Mouse (Mus musculus): ENCODE measurements around the gene Ptgis. TPM values are rescaled to one million over a fixed set of nuclear protein-coding genes. Genes with fewer than 3 reads are reported as not detected.

Gene Ptgis
- polyA plus RNA-seq, 1 experiment from 2014 or later = 0.13 TPM

DNA sequence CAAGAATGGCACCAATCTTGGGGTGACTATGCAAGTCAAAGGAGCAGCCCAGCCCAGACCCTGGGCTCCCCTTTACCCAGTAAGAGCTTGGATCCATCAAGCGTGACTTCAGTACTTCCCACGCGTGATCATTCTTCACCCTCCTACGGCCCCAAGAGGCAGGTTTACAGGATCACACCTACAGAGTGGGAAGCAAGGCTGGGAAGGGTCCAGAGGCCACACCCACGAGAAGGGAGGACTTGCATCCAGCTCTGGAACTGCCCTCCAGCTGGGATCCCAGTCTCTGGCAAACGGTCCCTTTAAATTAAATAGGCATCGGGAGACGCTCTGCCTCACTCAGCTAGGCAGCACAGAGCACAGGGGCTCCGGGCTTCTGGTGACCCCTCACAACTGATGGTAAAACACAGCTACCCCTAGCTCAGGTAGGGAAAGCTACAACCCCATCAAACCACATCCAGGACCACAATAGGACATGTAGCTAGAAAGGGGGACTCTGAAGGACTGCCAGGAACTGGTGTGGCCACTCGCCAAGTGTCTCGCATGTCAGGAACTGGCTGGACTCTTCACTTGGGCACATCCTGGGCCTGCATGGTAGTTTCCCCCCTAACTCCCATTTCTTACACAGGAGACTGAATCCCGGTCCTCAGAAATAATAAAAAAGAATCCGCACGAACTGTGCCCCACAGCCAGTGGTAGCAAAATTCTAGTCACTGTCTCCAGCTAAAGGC, 58.6 kb downstream of the Ptgis start:
- in situ Hi-C loops (cut with MboI; ENCODE audit: low pct_unique_long_range_greater_than_20kb) = no loop called here
- no peaks in the 10 kb centered on the region for H3K27me3 ChIP-seq
- TF ChIP-seq CTCF (IDR thresholded peaks at IDR 0.05) = no peak
- ATAC-seq (no peak), DNase-seq (ENCODE audit: low read depth, low spot score) (no peak)
- POLR2A ChIA-PET = no interaction called here
- CTCF ChIA-PET = no interaction called here

DNA sequence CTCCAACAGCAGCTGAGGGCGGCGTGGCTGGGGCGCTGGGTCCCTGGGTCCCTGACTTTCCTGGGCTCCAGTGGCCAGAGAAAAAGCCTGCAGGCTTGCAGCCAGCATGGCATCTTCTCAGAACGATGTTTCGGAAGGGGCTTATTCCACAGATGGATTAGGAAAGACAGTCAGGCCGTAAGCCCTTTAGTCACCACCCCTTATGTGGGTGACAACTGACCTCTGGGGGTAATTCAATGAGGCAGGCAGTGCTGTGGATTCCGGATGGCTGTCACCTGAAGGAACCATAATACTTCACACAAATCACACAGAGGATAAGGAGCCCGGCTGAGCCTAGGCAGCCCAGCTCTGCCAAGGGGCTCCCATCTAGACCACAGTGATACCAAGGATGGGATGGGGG, 59.3 kb downstream of the Ptgis start:
- no peak for DNase-seq (ENCODE audit: low read depth, low spot score)
- no peak for ATAC-seq
- no peak for TF ChIP-seq CTCF (IDR thresholded peaks at IDR 0.05)
- no peaks in the 10 kb centered on the region for H3K27me3 ChIP-seq
- ChIA-PET CTCF (interaction anchor here (0.7 kb wide), 1 partner anchor 9 kb away, joined by 3 read pairs; the partner anchor contains the start of gene Kcnb1), POLR2A (interaction anchor here (0.6 kb wide), 1 partner anchor 1217 kb away, joined by 3 read pairs; no protein-coding TSS in a partner anchor)
- in situ Hi-C loops (cut with MboI; ENCODE audit: low pct_unique_long_range_greater_than_20kb) = no loop called here

- ChIA-PET POLR2A (no interaction called here), CTCF (no interaction called here)
- in situ Hi-C loops (cut with MboI; ENCODE audit: low pct_unique_long_range_greater_than_20kb) = no loop called here
- no peak for TF ChIP-seq CTCF (IDR thresholded peaks at IDR 0.05)
- no peaks in the 10 kb centered on the region for H3K27me3 ChIP-seq
- ATAC-seq (no peak), DNase-seq (ENCODE audit: low read depth, low spot score) (no peak)
Measured at GRCm38 (mm10) chr2:167179301-167179700, 61.1 kb downstream of the Ptgis start.

DNA sequence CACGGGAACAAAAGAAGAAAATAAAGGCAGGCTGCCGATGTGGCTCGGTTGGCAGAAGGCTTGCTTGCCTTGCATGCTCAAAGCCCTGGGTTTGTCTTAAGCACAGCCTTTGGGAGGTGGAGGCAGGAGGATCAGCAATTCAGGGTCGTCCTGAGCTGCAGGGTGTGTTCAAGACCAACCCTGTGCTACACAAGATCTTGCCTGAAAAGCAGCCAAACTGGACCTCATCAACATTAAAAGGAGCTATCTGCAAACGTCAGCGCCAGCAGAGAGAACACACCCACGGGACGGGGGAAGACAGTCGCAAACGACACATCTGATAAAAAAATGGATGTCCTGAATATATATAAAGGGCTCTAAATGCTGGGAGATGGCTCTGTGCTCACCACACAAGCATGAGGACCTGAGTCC, 63.2 kb downstream of the Ptgis start:
- no peak for DNase-seq (ENCODE audit: low read depth, low spot score)
- POLR2A ChIA-PET = no interaction called here
- in situ Hi-C loops (cut with MboI; ENCODE audit: low pct_unique_long_range_greater_than_20kb) = no loop called here
- H3K27me3 ChIP-seq = no peaks in the 10 kb centered on the region
- CTCF ChIA-PET = interaction anchor here (1.1 kb wide), 1 partner anchor 9 kb away, joined by 3 read pairs; no protein-coding TSS in a partner anchor
- ATAC-seq = no peak
- no peak for TF ChIP-seq CTCF (IDR thresholded peaks at IDR 0.05)

- ChIA-PET POLR2A (no interaction called here), CTCF (interaction anchor here (1.2 kb wide), 1 partner anchor 10 kb away, joined by 3 read pairs; no protein-coding TSS in a partner anchor)
- DNase-seq (ENCODE audit: low read depth, low spot score) (no peak), ATAC-seq (no peak)
- TF ChIP-seq CTCF (IDR thresholded peaks at IDR 0.05) = no peak
- in situ Hi-C loops (cut with MboI; ENCODE audit: low pct_unique_long_range_greater_than_20kb) = no loop called here
- no peaks in the 10 kb centered on the region for H3K27me3 ChIP-seq
Measured at GRCm38 (mm10) chr2:167175284-167175683, 65.1 kb downstream of the Ptgis start.

- TF ChIP-seq CTCF (IDR thresholded peaks at IDR 0.05) = no peak
- in situ Hi-C loops (cut with MboI; ENCODE audit: low pct_unique_long_range_greater_than_20kb) = no loop called here
- ChIA-PET POLR2A (no interaction called here), CTCF (no interaction called here)
- DNase-seq (ENCODE audit: low read depth, low spot score) = no peak
- no peaks in the 10 kb centered on the region for H3K27me3 ChIP-seq
- ATAC-seq = no peak
Measured at GRCm38 (mm10) chr2:167173051-167173875, 67.1 kb downstream of the Ptgis start.

- ChIA-PET CTCF (interaction anchor here (0.7 to 1.1 kb wide), 2 partner anchors 10 to 95 kb away, joined by 3 to 4 read pairs; no protein-coding TSS in a partner anchor), POLR2A (no interaction called here)
- TF ChIP-seq CTCF (IDR thresholded peaks at IDR 0.05) = no peak
- DNase-seq (ENCODE audit: low read depth, low spot score) (no peak), ATAC-seq (peak; percentile 51)
- H3K27me3 ChIP-seq = no peaks in the 10 kb centered on the region
- in situ Hi-C loops (cut with MboI; ENCODE audit: low pct_unique_long_range_greater_than_20kb) = no loop called here
Measured at GRCm38 (mm10) chr2:167167515-167168212, 72.7 kb downstream of the Ptgis start.

GRCm38 (mm10) chr2:167163600-167163999, 76.8 kb downstream of the Ptgis start:
- CTCF ChIA-PET = no interaction called here
- POLR2A ChIA-PET = no interaction called here
- in situ Hi-C loops (cut with MboI; ENCODE audit: low pct_unique_long_range_greater_than_20kb) = no loop called here
- no peak for DNase-seq (ENCODE audit: low read depth, low spot score)
- TF ChIP-seq CTCF (IDR thresholded peaks at IDR 0.05) = no peak
- H3K27me3 ChIP-seq = no peaks in the 10 kb centered on the region
- ATAC-seq = no peak

DNA sequence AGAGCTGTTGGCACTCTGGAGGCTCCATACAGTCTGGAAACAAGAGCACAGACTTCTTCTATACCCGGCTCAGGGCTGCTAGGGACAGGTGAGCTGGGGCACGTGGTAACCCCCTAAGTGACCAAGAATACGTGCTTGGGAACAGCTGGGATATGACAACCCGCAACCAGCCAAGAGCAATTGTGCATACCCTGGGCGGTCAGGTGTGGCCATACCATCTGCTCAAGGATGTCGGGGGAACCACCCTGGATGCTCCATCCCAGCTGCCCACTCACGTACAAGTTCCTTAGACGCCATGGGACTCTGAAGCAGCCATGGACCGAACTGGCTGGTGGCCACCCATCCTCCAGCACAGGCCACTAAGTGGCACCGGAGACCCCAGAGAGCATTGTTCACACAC, 77.3 kb downstream of the Ptgis start:
- ChIA-PET POLR2A (no interaction called here), CTCF (no interaction called here)
- DNase-seq (ENCODE audit: low read depth, low spot score) (no peak), ATAC-seq (no peak)
- no peaks in the 10 kb centered on the region for H3K27me3 ChIP-seq
- in situ Hi-C loops (cut with MboI; ENCODE audit: low pct_unique_long_range_greater_than_20kb) = no loop called here
- TF ChIP-seq CTCF (IDR thresholded peaks at IDR 0.05) = no peak

DNA sequence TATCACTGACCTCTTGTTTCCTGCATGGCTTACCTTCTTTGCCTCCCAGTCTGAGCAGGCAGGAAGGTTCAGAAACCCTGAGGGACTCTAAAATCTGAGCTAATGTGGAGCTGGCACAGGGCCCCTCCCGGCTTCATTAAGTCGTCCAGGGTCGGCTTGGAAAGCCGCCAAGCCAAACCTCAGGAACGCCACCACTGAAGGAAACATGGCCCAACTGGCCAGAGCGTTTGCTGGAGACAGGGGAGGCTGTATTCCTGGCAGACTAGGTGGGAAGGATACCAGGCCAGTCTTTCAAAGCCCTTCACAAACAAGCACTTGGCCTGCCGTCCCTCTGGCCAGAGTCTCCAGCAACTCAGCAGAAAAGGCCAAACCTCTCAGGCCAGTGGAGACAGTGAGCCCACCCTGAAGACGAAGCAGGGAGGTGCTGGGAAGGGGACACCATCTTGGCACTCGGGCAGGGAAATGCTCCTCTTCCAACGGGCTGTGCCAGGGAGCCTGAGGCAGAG, 77.8 kb downstream of the Ptgis start:
- DNase-seq (ENCODE audit: low read depth, low spot score) (peak; percentile 62), ATAC-seq (peak; percentile 46)
- POLR2A ChIA-PET = no interaction called here
- CTCF ChIA-PET = no interaction called here
- no peak for TF ChIP-seq CTCF (IDR thresholded peaks at IDR 0.05)
- in situ Hi-C loops (cut with MboI; ENCODE audit: low pct_unique_long_range_greater_than_20kb) = no loop called here
- no peaks in the 10 kb centered on the region for H3K27me3 ChIP-seq
